Mouse (Mus musculus) forebrain, embryonic 13.5 days (tissue): Measurements from ENCODE around the gene Ppargc1a. TPM values are rescaled to one million over a fixed set of nuclear protein-coding genes. Genes with fewer than 3 reads are reported as not detected.

Experiments
- ATAC-seq: fragments of 200-750 bp; cut with Nextera tagmentation; 2 replicates; pipeline ENCODE4 v1.8.0; 2017
- H3K27ac ChIP-seq: fragments of 300-500 bp; sonication (generic); 2 replicates; pipeline ENCODE4 v1.5.1; 2015; ENCODE audit warnings: inconsistent platforms, mild to moderate bottlenecking, moderate library complexity
- H3K27me3 ChIP-seq: fragments of 300-500 bp; sonication (generic); 2 replicates; pipeline ENCODE4 v1.6.1; 2015; ENCODE audit warnings: mild to moderate bottlenecking, inconsistent platforms
- H3K36me3 ChIP-seq: fragments of 300-500 bp; sonication (generic); 2 replicates; pipeline ENCODE4 v1.6.1; 2015; ENCODE audit warnings: mild to moderate bottlenecking, inconsistent platforms; ENCODE audit not compliant: poor library complexity, severe bottlenecking
- H3K4me1 ChIP-seq: fragments of 300-500 bp; sonication (generic); 2 replicates; pipeline ENCODE4 v1.6.1; 2015; ENCODE audit warnings: inconsistent platforms
- H3K4me2 ChIP-seq: fragments of 300-500 bp; sonication (generic); 2 replicates; pipeline ENCODE4 v1.6.1; 2015; ENCODE audit warnings: inconsistent platforms, mild to moderate bottlenecking, moderate library complexity
- H3K4me3 ChIP-seq: fragments of 300-500 bp; sonication (generic); 2 replicates; pipeline ENCODE4 v1.5.1; 2015; ENCODE audit warnings: mild to moderate bottlenecking, inconsistent platforms
- H3K9ac ChIP-seq: fragments of 300-500 bp; sonication (generic); 2 replicates; pipeline ENCODE4 v1.6.1; 2015; ENCODE audit warnings: mild to moderate bottlenecking, inconsistent platforms
- H3K9me3 ChIP-seq: fragments of 300-500 bp; sonication (generic); replicated peaks from 2 replicates; pipeline ENCODE4 v1.6.1; 2016; ENCODE audit warnings: inconsistent platforms
- WGBS: fragments of 180-500 bp; shearing (Covaris S2); methylation state at CpG from one replicate; pipeline ENCODE4 v1.1.7; 2015; 5-methylcytosine and 5-hydroxymethylcytosine counted together
- polyA plus RNA-seq: library from polyadenylated mRNA; unstranded; fragments of >200 nt; fragmentation: Nextera tagmentation; extraction: Ambion mirVana; gene quantifications from 2 replicates; pipeline ENCODE4 v1.2.1, GENCODE M21; 2015

The Ppargc1a gene
- polyA plus RNA-seq, 1 experiment from 2014 or later, result 4.9 TPM

DNA sequence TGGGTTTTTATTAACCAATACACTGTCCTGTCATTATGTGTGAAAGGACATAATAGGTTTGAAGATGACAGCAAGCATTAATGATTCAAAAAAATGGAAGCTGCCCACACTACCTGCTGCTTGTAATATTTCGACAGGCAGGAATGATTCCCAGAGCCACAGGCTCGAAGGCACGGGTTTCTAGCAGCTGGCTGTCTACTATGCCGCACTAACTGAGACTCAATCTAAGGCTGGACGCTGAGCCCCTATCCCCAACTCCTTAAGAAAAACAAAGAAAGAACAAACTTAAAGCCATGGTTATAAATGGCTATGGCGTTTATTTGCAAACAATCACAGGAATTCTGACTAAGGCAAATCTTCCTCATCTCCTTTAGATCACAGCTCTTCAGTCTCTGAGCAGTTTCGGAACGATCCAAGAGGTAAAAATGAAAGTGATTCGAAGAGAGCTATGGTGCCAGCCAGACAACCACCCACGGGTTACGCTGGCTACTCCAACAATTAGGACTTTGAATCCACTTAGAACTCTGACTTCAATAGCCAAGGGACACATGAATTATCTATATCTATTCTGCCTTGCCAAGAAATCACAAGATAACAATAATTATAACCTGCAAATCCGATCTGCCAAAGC lies 15.6 kb downstream of the Ppargc1a start:
- 0 out of 2 replicates have a peak, but pooled peaks cover 3% of the 10 kb centered on the region for H3K27me3 ChIP-seq
- H3K4me1 ChIP-seq, result peaks cover 14% of the 10 kb centered on the region
- ATAC-seq, result peak; percentile 8; the same call in 1 of the 2 replicates
- H3K4me2 ChIP-seq, result peak overlapping the region; percentile 66
- peak overlapping the region; percentile 52 for H3K4me3 ChIP-seq
- WGBS, result 11% methylated on average over 12 of the region's 12 CpGs
- peak overlapping the region; percentile 53 for H3K9ac ChIP-seq
- no peaks in the 10 kb centered on the region for H3K9me3 ChIP-seq
- no peak overlapping the region for H3K27ac ChIP-seq
- H3K36me3 ChIP-seq, result no peaks in the 10 kb centered on the region

DNA sequence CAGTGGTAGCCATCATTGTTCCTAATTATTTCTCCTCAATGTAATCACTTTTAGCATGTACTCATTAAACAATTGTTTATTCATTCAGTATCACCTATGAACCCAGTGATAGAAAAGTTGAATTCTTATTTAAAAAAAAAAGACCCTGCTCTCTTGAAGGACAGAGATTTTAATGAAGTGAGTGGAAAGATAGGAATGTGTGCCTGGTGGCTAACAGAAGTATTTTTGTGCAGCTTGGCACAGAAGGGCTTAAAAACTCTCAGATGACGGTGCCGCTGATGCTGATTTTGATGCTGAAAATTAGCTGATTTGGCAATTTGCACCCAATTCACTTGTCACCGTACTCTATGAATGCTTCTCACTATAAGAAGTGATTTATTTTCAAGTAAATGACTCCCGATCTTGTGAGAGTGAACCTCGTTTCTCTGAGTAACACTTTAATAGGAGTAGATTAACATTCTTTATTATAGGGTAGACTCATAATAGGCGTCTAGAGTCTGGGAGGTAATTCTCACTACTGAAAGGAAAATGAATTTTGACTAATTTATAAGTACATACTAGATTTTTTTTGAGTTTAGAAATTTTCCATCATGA lies 20.0 kb downstream of the Ppargc1a start:
- Histone ChIP-seq H3K27me3 (0 out of 2 replicates have a peak, but pooled peaks cover 3% of the 10 kb centered on the region), H3K27ac (no peak overlapping the region), H3K4me3 (no peak overlapping the region), H3K4me1 (peaks cover 8% of the 10 kb centered on the region; the same call in 1 of the 2 replicates), H3K9me3 (no peaks in the 10 kb centered on the region), H3K9ac (no peak overlapping the region), H3K36me3 (no peaks in the 10 kb centered on the region), H3K4me2 (no peak overlapping the region)
- 41% methylated on average over 6 of the region's 6 CpGs for WGBS
- ATAC-seq, result peak; percentile 39; the same call in 1 of the 2 replicates

DNA sequence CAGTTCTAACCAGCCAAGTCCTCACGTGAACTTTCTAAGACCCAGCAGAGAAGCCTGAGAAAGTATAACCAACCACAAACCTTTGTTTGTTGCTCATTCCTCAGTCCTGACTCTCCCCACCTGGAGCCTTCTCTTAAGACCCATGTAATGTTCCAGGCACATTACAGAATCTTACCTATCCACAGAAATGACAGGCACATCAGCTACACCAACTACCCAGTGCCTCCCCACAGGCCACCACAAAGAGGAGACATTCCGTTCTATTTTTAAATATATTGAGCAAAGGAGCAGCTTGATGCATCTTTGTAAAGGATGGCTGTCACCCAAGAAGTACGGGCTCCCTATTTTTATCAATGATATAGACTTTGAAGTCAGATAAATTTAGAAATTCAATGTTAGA lies 20.7 kb downstream of the Ppargc1a start:
- no peak overlapping the region for H3K27ac ChIP-seq
- no peak overlapping the region for H3K4me3 ChIP-seq
- H3K9ac ChIP-seq, result no peak overlapping the region
- WGBS, result 79% methylated on average over 3 of the region's 3 CpGs
- peaks cover 8% of the 10 kb centered on the region; the same call in 1 of the 2 replicates for H3K4me1 ChIP-seq
- no peak overlapping the region for H3K4me2 ChIP-seq
- H3K36me3 ChIP-seq, result no peaks in the 10 kb centered on the region
- no peak for ATAC-seq
- 0 out of 2 replicates have a peak, but pooled peaks cover 3% of the 10 kb centered on the region for H3K27me3 ChIP-seq
- no peaks in the 10 kb centered on the region for H3K9me3 ChIP-seq

- WGBS, result 88% methylated on average over 7 of the region's 7 CpGs
- Histone ChIP-seq H3K9me3 (no peaks in the 10 kb centered on the region), H3K4me3 (no peak overlapping the region), H3K36me3 (no peaks in the 10 kb centered on the region), H3K27me3 (0 out of 2 replicates have a peak, but pooled peaks cover under 1% of the 10 kb centered on the region), H3K4me1 (peaks cover 5% of the 10 kb centered on the region; the same call in 1 of the 2 replicates), H3K4me2 (no peak overlapping the region), H3K9ac (no peak overlapping the region), H3K27ac (no peak overlapping the region)
- no peak for ATAC-seq
Measured at GRCm38 (mm10) chr5:51545133-51546049, 22.1 kb downstream of the Ppargc1a start.

DNA sequence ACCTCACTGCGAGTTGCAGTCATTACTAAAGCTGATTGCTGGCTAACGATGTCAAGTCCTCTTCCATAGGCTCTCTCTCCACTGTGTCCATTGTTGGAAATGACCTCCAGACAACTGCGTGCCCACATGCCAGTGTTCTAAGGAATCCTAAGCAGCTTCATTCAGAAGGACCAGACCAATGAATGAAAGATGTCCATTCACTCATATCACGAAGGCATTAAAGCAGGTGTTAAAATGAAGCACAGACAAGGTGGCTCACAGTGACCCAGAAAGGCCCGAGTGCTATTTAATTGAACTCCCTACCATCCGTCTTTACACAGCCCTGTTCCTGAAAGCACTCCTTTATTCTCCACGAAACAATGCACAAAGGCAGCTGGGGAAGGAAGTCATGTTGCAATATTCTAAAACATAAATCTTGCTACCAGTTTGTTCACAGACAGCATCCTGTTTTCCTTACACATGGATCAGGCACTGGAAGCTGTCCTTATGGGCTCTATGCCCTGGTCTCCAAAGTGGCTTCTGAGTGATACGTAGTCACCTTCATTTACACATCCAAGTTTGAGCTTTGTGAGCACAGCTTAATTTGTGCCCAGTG lies 23.3 kb downstream of the Ppargc1a start:
- H3K27me3 ChIP-seq, result no peaks in the 10 kb centered on the region
- H3K4me2 ChIP-seq, result no peak overlapping the region
- H3K4me3 ChIP-seq, result no peak overlapping the region
- no peaks in the 10 kb centered on the region for H3K9me3 ChIP-seq
- WGBS, result 26% methylated on average over 8 of the region's 8 CpGs
- H3K4me1 ChIP-seq, result peaks cover 5% of the 10 kb centered on the region; the same call in 1 of the 2 replicates
- no peak overlapping the region for H3K9ac ChIP-seq
- H3K36me3 ChIP-seq, result no peaks in the 10 kb centered on the region
- H3K27ac ChIP-seq, result no peak overlapping the region
- ATAC-seq, result no peak

DNA sequence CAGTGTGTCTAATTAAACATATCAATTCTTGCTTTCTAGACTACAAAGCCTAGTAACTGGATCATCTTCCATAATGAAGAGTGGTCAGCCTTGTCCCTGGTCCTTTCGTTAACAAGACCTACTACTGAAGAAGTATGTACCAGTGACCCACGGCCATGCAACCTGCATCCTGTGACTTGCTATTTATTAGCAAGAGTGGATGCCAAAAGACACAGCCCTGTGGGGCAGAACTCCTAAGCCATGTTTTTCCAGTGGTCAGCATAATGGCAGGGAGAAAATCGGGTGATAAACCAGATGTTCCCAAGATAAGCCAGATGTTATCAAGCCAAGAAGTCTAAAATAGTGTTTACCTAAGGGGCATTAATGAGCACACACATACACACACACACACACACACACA lies 26.0 kb downstream of the Ppargc1a start:
- no peak overlapping the region for H3K27ac ChIP-seq
- no peak overlapping the region for H3K9ac ChIP-seq
- no peak overlapping the region for H3K4me2 ChIP-seq
- ATAC-seq, result no peak
- no peaks in the 10 kb centered on the region for H3K9me3 ChIP-seq
- no peaks in the 10 kb centered on the region for H3K27me3 ChIP-seq
- no peak overlapping the region for H3K4me3 ChIP-seq
- peaks cover 5% of the 10 kb centered on the region; the same call in 1 of the 2 replicates for H3K4me1 ChIP-seq
- no peaks in the 10 kb centered on the region for H3K36me3 ChIP-seq
- WGBS, result 92% methylated on average over 3 of the region's 3 CpGs

GRCm38 (mm10) chr5:51540816-51541215 lies 26.7 kb downstream of the Ppargc1a start:
- Histone ChIP-seq H3K9me3 (no peaks in the 10 kb centered on the region), H3K27me3 (no peaks in the 10 kb centered on the region), H3K27ac (no peak overlapping the region), H3K9ac (no peak overlapping the region), H3K4me2 (no peak overlapping the region), H3K4me1 (peaks cover 5% of the 10 kb centered on the region; the same call in 1 of the 2 replicates), H3K4me3 (no peak overlapping the region), H3K36me3 (no peaks in the 10 kb centered on the region)
- 86% methylated on average over 4 of the region's 4 CpGs for WGBS
- no peak for ATAC-seq

- Histone ChIP-seq H3K9ac (no peak overlapping the region), H3K4me1 (peaks cover 5% of the 10 kb centered on the region; the same call in 1 of the 2 replicates), H3K9me3 (no peaks in the 10 kb centered on the region), H3K36me3 (no peaks in the 10 kb centered on the region), H3K4me3 (no peak overlapping the region), H3K27ac (no peak overlapping the region), H3K4me2 (no peak overlapping the region), H3K27me3 (no peaks in the 10 kb centered on the region)
- ATAC-seq, result no peak
Measured at GRCm38 (mm10) chr5:51539563-51539962, 28.0 kb downstream of the Ppargc1a start.

DNA sequence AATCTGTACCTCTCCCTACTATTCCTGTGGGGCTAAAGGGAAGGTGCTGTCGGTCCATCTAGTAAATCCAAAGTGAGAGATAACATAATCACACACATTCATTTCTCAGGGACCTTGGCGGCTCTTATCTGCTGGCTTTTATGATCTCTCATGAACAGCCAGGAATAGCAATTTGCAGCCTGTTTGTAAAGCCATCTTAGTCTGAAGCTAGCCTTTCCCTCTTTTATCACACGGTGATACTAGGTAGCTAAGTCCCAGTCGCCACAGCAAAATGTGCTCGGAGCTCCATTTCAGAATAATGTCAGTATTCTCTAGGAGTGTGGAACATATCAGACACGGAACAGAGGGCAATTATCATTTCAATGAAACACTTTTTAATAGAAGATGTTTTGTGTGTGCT lies 29.2 kb downstream of the Ppargc1a start:
- Histone ChIP-seq H3K9me3 (no peaks in the 10 kb centered on the region), H3K4me2 (no peak overlapping the region), H3K4me3 (no peak overlapping the region), H3K27ac (no peak overlapping the region), H3K27me3 (no peaks in the 10 kb centered on the region), H3K4me1 (no peaks in the 10 kb centered on the region), H3K9ac (no peak overlapping the region), H3K36me3 (no peaks in the 10 kb centered on the region)
- no peak for ATAC-seq
- WGBS, result 62% methylated on average over 6 of the region's 6 CpGs

GRCm38 (mm10) chr5:51537646-51538030 lies 29.9 kb downstream of the Ppargc1a start:
- Histone ChIP-seq H3K36me3 (no peaks in the 10 kb centered on the region), H3K4me2 (no peak overlapping the region), H3K27ac (no peak overlapping the region), H3K4me3 (no peak overlapping the region), H3K9ac (no peak overlapping the region), H3K27me3 (no peaks in the 10 kb centered on the region), H3K9me3 (no peaks in the 10 kb centered on the region), H3K4me1 (no peaks in the 10 kb centered on the region)
- ATAC-seq, result no peak

GRCm38 (mm10) chr5:51537009-51537645 lies 30.4 kb downstream of the Ppargc1a start:
- Histone ChIP-seq H3K27ac (no peak overlapping the region), H3K9me3 (no peaks in the 10 kb centered on the region), H3K9ac (no peak overlapping the region), H3K27me3 (no peaks in the 10 kb centered on the region), H3K36me3 (no peaks in the 10 kb centered on the region), H3K4me3 (no peak overlapping the region), H3K4me2 (no peak overlapping the region), H3K4me1 (no peaks in the 10 kb centered on the region)
- no peak for ATAC-seq
- WGBS, result 70% methylated on average over 7 of the region's 7 CpGs
